ENCODE assay signal across 33 mouse cellular contexts in genomic region chr7:16631932-16632331, GRCm38 (mm10). TPM values are rescaled to one million over a fixed set of nuclear protein-coding genes. Genes with fewer than 3 reads are reported as not detected.
DNase-seq lines count a peak whose midpoint lies in the region; ATAC-seq and TF ChIP-seq lines count a peak whose summit lies in the region.
"Had no signal": no experiment of that assay in that cellular context is flagged by ENCODE, and none has a peak within 500 bp of the region (broad histone marks: within the 10 kb centered on the region; RNA-seq: fewer than 3 reads in every experiment).

No protein-coding gene starts in this region.

- POLR2A ChIA-PET in Patski (lab: Charles Lee): no interaction called here

- no peaks in the 10 kb centered on the region for H3K9me3 ChIP-seq in ES-Bruce4 (replicated peaks; ENCODE audit: control insufficient read depth, insufficient read depth, low read length, poor library complexity, severe bottlenecking)
- H3K9me3 ChIP-seq: embryonic facial prominence, embryonic 10.5 days; forebrain, embryonic 10.5 days; heart, embryonic 12.5 days; hindbrain, embryonic 10.5 days; limb, embryonic 10.5 days; midbrain, embryonic 13.5 days had no signal

- H3K4me3 ChIP-seq in layer of hippocampus, adult 2 months: no peak overlapping the region
- no peak overlapping the region for H3K4me3 ChIP-seq in ES-Bruce4 (ENCODE audit: low read depth, low read length)
- H3K4me3 ChIP-seq: embryonic facial prominence, embryonic 10.5 days; forebrain, embryonic 10.5 days; heart, embryonic 12.5 days; hindbrain, embryonic 10.5 days; limb, embryonic 10.5 days; midbrain, embryonic 13.5 days; neural tube, embryonic 12.5 days had no signal

- TF ChIP-seq EP300 in ES-Bruce4 (IDR thresholded peaks at IDR 0.05; ENCODE audit: insufficient read depth, low read depth, low read length): no peak

- H3K27me3 ChIP-seq in ES-Bruce4 (ENCODE audit: control insufficient read depth, insufficient read depth, low read length, poor library complexity, severe bottlenecking) (no peaks in the 10 kb centered on the region), Patski (no peaks in the 10 kb centered on the region)
- H3K27me3 ChIP-seq in splenic B cell, adult 2 months (ENCODE audit: control insufficient read depth, insufficient read depth, low read length, poor library complexity, severe bottlenecking): no peaks in the 10 kb centered on the region
- H3K27me3 ChIP-seq: heart, embryonic 12.5 days; midbrain, embryonic 13.5 days; neural tube, embryonic 12.5 days had no signal

- no peak for ATAC-seq in Patski
- ATAC-seq: hindbrain, embryonic 16.5 days; intestine, embryonic 16.5 days; midbrain, embryonic 13.5 days had no signal

- TF ChIP-seq CTCF in layer of hippocampus, adult 2 months (conservative IDR thresholded peaks at IDR 0.05): peak; percentile 31
- TF ChIP-seq CTCF in ES-Bruce4 (IDR thresholded peaks at IDR 0.05; ENCODE audit: low read depth, low read length) (peak; percentile 48), Patski (IDR thresholded peaks at IDR 0.05) (peak; percentile 32)

- TF ChIP-seq POLR2A in ES-Bruce4 (IDR thresholded peaks at IDR 0.05; ENCODE audit: insufficient read depth, low read length): no peak

- no peak overlapping the region for H3K27ac ChIP-seq in layer of hippocampus, adult 2 months
- H3K27ac ChIP-seq in ES-Bruce4 (ENCODE audit: insufficient read depth, low read length): no peak overlapping the region
- H3K27ac ChIP-seq: embryonic facial prominence, embryonic 10.5 days; forebrain, embryonic 10.5 days; hindbrain, embryonic 10.5 days; limb, embryonic 10.5 days; midbrain, embryonic 13.5 days; neural tube, embryonic 12.5 days had no signal

- H3K4me1 ChIP-seq in ES-Bruce4 (ENCODE audit: control insufficient read depth, insufficient read depth, low read length): no peaks in the 10 kb centered on the region
- H3K4me1 ChIP-seq: heart, embryonic 12.5 days; midbrain, embryonic 13.5 days; neural tube, embryonic 12.5 days had no signal

- H3K36me3 ChIP-seq in ES-Bruce4 (ENCODE audit: control insufficient read depth, insufficient read depth, low read length, poor library complexity, severe bottlenecking): no peaks in the 10 kb centered on the region
- no peaks in the 10 kb centered on the region for H3K36me3 ChIP-seq in splenic B cell, adult 2 months (ENCODE audit: control insufficient read depth, insufficient read depth, low read length, poor library complexity, severe bottlenecking)
- H3K36me3 ChIP-seq: embryonic facial prominence, embryonic 10.5 days; forebrain, embryonic 10.5 days; heart, embryonic 12.5 days; hindbrain, embryonic 10.5 days; limb, embryonic 10.5 days; midbrain, embryonic 13.5 days; neural tube, embryonic 12.5 days had no signal

- in situ Hi-C loops in Patski (cut with MboI; ENCODE audit: low pct_unique_long_range_greater_than_20kb): loop anchor here (10.0 kb wide), 1 partner anchor 93 kb away; the partner anchor contains the start of gene Ceacam9

- DNase-seq in layer of hippocampus, adult 2 months (ENCODE audit: low spot score in 2 of 2): no peak
- DNase-seq in layer of hippocampus, postnatal 14 days (ENCODE audit: low spot score in 2 of 2): no peak
- DNase-seq in Patski (ENCODE audit: low read depth, low spot score): no peak
- peak; percentile 32 for DNase-seq in splenic B cell, adult 2 months (ENCODE audit: low read depth, low spot score)
- no peak for DNase-seq in heart, adult 11 months
- no peak for DNase-seq in thymus, postnatal 25 days
- DNase-seq: adrenal gland, postnatal 36 days; cerebellum, adult 11 months; cerebellum, postnatal 10 days; heart, postnatal 10 days; liver; lung, embryonic 14.5 days; right cerebral cortex, postnatal 25 days; spleen, adult 18-20 months; thymus, adult 18-20 months; thymus, postnatal 4 days had no signal

- no peak overlapping the region for H3K9ac ChIP-seq in ES-Bruce4 (ENCODE audit: low read depth, poor library complexity, severe bottlenecking)
- H3K9ac ChIP-seq: heart, embryonic 12.5 days; lung, embryonic 14.5 days; midbrain, embryonic 13.5 days; neural tube, embryonic 12.5 days had no signal

- CTCF ChIA-PET in Patski (lab: Charles Lee): no interaction called here

RNA-seq across cellular contexts. Expression of gene Arhgap35, which starts 17.1 kb away (rescaled TPM):
- total RNA-seq in layer of hippocampus, adult 2 months (2021): 100 to 1,000 TPM; 124 to 128 TPM
- total RNA-seq in layer of hippocampus, postnatal 14 days (2021): 100 to 1,000 TPM; 137 to 139 TPM
- polyA plus RNA-seq in ES-Bruce4 (2011; ENCODE audit: insufficient read depth, insufficient read length, low read depth, missing spikeins) (47.9 and 48.5 TPM in 2 replicates), Patski (2021) (53.1 TPM)

RNA-seq across cellular contexts. Expression of gene Ceacam15, which starts 43.6 kb away (rescaled TPM):
- not detected for total RNA-seq in layer of hippocampus, adult 2 months (2021)
- total RNA-seq in layer of hippocampus, postnatal 14 days (2021): not detected
- polyA plus RNA-seq in ES-Bruce4 (2011; ENCODE audit: insufficient read depth, insufficient read length, low read depth, missing spikeins): not detected in 2 replicates
- not detected for polyA plus RNA-seq in Patski (2021)
- total RNA-seq: adrenal gland, postnatal 36 days; gastrocnemius, adult 8-10 months; granulocyte monocyte progenitor cell, adult 5-6 weeks; layer of hippocampus, postnatal 10 days; left cerebral cortex, adult 8-10 months; megakaryocyte, adult 5-6 weeks had no signal
- polyA plus RNA-seq: embryonic facial prominence, embryonic 10.5 days; forebrain, embryonic 10.5 days; hindbrain, embryonic 10.5 days; hindbrain, embryonic 16.5 days; intestine, embryonic 16.5 days; kidney, embryonic 14.5 days; large intestine, adult 2 months; limb, embryonic 10.5 days; lung, embryonic 14.5 days; midbrain, embryonic 13.5 days; neural tube, embryonic 12.5 days had no signal
